Mouse (Mus musculus) kidney, adult 9 months (tissue): Measurements from ENCODE around the gene Cdca4.
A peak's percentile ranks its signal among the peaks of the same experiment; 100 is the strongest.
"Not testable (repeated sequence)": the region's sequence is repeated elsewhere in the genome, so short reads cannot be mapped to it uniquely, and the experiment has no call there.

Experiments
- DNase-seq: peaks from one replicate; pipeline ENCODE4 v3.0.0; 2022

Cdca4 gene

GRCm38 (mm10) chr12:112822676-112823075 lies 6.5 kb downstream of the Cdca4 start:
- DNase-seq, result no peak

- DNase-seq, result no peak
Observed at GRCm38 (mm10) chr12:112821974-112822373, 7.2 kb downstream of the Cdca4 start.

- no peak for DNase-seq
Observed at GRCm38 (mm10) chr12:112821216-112821615, 8.0 kb downstream of the Cdca4 start.

DNA sequence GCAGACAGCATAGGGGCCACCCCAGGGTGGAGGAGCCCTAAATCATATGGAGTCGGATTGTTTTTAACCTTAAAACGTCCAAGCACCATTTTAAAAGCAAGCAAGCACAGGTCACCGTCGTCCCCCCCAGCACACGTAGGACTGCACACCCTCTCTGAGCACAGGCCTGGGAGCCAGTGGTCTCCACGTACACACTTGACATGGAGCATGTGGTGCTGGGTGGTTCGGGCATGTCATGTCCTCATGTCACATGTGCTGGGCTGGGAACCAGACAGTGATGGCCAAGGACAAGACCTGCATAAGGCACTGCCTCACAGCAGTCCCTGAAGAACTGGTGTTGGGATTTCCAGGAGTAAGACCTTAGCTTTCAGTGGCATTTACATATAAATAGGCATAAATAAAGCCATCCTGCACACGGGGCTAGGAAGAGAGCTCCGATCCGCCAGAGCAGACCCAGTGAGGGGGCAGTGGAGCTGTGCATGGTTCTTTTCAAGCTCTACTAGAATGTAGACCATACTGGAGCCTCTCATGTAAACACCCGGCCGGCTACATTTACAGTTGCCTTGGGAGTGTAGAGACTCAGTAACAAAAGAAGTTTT lies 8.7 kb downstream of the Cdca4 start:
- DNase-seq, result no peak

- peak; percentile 83 for DNase-seq
Observed at GRCm38 (mm10) chr12:112819057-112819662, 10.1 kb downstream of the Cdca4 start.

DNA sequence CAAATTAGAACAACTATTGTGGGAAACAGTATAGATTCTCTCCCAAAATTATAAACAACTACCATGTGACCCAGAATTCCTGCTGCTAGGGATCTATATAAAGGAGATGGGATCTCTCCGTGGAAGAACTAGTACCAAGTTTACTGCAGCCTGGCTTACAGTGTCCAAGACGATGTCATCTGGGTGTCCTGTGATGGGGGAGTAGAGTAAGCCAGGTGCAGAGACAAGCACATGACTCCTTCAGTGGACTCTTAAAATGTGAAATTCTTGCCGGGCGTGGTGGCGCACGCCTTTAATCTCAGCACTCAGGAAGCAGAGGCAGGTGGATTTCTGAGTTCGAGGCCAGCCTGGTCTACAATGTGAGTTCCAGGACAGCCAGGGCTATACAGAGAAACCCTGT lies 12.4 kb downstream of the Cdca4 start:
- DNase-seq, result not testable (repeated sequence)

DNA sequence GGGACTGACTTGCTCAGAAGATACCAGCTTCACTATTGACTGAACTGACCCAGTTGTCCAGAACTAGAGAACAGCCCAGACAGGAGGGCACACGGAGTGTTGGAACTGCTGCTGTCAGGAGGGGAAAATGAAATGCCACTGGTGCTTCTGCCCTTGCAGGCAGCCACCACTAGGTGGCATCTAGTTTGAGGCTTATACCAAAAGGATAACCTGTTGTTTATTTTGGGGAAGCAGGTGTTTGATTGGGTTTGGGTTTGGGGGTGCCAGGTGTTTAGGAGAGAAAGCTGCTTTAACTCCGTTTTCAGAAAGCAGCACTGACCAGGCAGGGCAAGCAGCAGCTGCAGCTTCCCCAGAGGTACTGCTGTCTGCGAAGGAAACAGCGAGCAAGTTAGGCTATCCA lies 12.9 kb downstream of the Cdca4 start:
- DNase-seq, result peak; percentile 75

DNA sequence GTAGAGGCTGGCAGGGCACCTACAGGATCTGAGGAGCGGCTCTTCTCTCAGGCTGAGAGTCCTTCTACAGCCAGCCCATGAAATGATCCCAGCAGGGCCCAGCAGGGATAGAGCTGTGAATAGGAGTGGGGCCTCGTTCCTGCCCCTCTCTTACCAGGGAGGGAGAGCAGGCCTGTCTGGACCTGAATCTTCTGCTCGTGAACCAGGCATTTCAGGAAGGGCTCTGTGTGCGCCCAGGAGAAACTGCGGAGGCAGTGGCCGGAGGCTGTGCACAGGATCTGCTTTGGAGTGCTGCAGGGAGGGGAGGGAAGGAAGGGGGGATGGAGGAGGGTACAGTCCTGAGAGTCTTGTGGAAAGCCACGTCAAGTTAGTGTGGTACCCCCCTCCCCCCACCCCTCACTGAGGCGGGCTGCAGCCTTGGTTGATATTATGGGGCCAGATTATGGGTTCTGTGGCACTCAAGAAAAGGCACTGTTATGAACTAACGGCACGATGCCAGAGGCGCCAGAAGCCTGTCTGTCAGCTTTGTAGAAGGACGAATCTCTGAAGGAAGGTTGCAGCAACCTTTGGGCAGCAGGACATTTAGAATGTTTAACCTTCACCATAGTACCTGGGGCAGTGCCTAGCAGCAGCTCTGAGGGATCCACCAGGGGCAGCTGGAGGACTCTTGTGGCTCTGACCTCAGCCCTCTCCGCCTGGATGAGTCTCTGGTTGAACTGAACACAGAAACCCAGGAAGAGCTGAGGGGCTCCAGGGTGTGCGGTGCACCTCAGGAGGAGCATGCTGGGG lies 14.3 kb downstream of the Cdca4 start:
- DNase-seq, result peak; percentile 78

GRCm38 (mm10) chr12:112813370-112813769 lies 15.9 kb downstream of the Cdca4 start:
- peak; percentile 90 for DNase-seq

GRCm38 (mm10) chr12:112810092-112810885 lies 18.9 kb downstream of the Cdca4 start:
- no peak for DNase-seq

- peak; percentile 80 for DNase-seq
Observed at GRCm38 (mm10) chr12:112809641-112810040, 19.6 kb downstream of the Cdca4 start.

GRCm38 (mm10) chr12:112808587-112809364 lies 20.4 kb downstream of the Cdca4 start, which contains the start of gene Clba1:
Gene Clba1 (plus strand): TSS chr12:112808937.
- peak; percentile 93 for DNase-seq

DNA sequence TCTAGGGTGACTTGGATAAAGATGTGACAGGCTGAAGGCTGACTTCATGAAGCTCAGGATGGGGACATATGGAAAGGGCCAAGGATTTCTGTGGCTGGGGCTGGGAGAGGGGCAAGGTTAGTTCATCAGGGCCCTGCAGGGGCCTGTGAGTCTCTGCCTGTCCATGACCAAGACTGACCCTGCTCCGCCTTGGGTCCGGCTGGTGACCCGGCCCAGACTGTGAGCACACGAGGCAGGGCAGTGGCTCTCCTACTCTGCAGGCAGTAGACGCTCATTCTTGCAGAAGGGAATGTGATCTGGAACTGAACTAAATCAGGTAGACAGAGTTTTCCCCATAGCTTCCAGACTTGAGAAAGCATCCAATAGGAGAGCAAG lies 21.0 kb downstream of the Cdca4 start:
- no peak for DNase-seq

DNA sequence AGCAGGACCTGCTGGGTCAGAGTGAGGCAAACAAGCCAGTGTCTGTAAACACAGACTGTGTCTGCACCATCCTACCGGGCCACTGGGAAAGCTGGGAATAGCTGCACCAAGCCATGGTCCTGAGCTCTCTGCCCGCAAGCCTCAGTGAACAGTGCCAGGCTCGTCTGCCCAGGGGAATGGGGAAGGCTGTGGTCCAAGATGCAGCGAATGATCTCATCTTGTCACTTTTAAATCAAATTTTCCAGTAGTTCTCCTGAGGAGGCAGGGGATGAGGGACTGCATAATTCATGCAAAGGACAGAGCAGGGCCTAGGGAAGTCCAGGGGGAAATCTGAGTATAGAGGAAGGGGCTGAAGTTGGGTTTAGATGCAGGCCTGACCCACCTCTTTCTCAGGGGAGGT lies 21.4 kb downstream of the Cdca4 start:
- DNase-seq, result no peak

- no peak for DNase-seq
Observed at GRCm38 (mm10) chr12:112806044-112806443, 23.2 kb downstream of the Cdca4 start.

DNA sequence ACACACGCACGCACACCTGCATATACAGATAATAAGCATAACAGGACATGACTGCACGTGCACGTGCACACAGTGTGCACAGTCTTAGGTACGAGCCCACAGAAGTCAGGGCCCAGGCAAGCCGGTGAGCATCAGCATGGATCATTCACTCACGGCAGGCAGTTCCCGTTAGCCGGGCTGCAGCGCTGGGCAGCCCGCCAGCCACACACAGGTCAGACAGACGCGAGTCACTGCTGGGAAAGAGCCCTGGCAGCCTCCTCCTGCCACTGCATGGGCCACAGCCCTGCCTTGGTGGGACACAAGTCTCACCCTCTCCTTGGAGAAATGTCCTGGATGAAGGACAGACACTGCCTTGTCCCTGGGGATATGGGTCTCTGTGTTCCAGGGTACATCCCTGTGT lies 25.2 kb downstream of the Cdca4 start:
- DNase-seq, result no peak

GRCm38 (mm10) chr12:112802917-112803316 lies 26.3 kb downstream of the Cdca4 start:
- no peak for DNase-seq

- no peak for DNase-seq
Observed at GRCm38 (mm10) chr12:112801864-112802846, 27.1 kb downstream of the Cdca4 start, which contains the start of gene Ahnak2. Gene Ahnak2 (minus strand): TSS chr12:112802657.

DNA sequence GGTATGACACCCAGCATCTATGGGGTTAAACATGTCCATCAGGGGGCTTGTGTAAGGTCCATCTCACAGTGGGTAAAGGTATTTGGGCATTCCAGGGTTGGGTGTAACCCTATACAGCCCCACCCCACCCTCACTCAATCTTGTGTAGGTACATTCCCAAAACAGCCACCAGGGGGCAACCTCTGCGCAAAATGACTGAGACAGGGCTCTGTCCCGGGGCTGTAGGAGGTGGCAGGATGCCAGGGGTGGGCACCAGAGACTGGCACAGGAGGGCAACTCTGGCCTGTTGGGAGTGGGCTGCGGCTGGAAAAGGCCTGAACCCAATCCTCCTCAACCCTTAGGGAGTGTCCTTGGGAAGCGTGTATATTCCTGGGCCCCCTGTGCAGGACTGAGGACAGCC lies 28.7 kb downstream of the Cdca4 start:
- peak; percentile 77 for DNase-seq

DNA sequence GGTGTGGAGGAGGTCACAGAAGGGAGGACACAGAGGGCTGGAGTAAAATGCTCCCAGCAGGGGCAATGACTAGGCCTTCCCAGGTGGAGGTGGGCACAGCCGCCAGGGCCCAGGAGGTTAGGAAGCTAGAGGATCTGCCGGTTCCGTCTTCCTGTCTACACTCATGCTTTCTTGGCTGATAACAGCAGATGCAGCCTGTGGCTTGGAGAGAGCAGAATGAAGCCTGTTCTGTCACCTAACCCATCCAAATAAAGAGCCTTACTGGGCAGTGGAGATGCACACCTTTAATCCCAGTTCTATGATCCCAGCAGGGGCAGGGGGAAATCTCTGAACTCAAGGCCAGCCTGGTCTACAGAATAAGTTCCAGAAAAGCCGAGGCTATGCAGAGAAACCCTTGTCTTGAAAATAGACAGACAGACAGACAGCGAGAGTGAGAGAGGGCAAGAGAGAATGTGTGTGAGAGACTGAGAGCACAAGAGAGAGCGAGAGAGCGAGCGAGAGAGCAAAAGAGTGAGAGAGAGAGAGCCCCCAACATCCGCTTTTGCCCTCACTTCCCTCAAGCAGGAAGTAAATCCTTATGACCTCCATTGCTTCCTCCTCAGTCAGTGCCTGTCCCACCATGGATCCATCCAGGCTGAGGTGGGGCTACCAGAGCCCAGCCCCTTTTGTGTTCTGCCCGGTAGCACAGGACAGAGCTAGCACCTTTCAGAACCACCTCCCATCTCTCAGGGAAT lies 29.8 kb downstream of the Cdca4 start:
- DNase-seq, result no peak
